Mouse (Mus musculus) heart, adult 2 months (tissue): ENCODE data around the gene Nup188.

ENCODE experiments used
- CTCF ChIP-seq: fragments of 200-600 bp; IDR thresholded peaks from 2 replicates; pipeline ENCODE4 v1.8.1; 2022; ENCODE audit warnings: antibody characterized with exemption, mild to moderate bottlenecking, moderate library complexity
- EP300 ChIP-seq: fragments of 200-500 bp; IDR thresholded peaks from 2 replicates; pipeline ENCODE4 v1.6.1; 2011; ENCODE audit warnings: low read depth, low read length, control low read depth; ENCODE audit not compliant: insufficient read depth

DNA sequence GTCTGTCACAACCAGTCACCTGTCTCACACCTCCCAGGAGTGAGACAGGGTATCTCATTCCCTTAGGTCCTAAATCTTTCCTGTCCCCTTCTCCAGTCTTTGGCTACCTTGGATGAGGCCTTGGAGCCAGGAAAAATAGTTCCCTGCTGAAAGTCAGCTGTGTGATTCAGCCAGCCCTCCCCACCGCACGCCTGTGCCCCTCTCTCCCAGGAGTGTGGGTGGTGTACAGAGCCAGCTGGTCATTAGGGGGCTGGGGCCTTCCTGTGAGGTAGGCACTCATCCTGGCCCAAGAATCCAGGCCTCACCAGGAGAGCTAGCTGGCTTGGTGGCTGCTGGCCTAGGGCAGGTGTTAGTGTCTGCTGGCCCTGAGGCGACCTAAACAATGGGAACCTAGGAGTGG is 33.7 kb upstream of the Nup188 start:
- TF ChIP-seq EP300 (no peak), CTCF (no peak)
